ENCODE assay signal across 14 mouse cellular contexts in the genomic region with DNA sequence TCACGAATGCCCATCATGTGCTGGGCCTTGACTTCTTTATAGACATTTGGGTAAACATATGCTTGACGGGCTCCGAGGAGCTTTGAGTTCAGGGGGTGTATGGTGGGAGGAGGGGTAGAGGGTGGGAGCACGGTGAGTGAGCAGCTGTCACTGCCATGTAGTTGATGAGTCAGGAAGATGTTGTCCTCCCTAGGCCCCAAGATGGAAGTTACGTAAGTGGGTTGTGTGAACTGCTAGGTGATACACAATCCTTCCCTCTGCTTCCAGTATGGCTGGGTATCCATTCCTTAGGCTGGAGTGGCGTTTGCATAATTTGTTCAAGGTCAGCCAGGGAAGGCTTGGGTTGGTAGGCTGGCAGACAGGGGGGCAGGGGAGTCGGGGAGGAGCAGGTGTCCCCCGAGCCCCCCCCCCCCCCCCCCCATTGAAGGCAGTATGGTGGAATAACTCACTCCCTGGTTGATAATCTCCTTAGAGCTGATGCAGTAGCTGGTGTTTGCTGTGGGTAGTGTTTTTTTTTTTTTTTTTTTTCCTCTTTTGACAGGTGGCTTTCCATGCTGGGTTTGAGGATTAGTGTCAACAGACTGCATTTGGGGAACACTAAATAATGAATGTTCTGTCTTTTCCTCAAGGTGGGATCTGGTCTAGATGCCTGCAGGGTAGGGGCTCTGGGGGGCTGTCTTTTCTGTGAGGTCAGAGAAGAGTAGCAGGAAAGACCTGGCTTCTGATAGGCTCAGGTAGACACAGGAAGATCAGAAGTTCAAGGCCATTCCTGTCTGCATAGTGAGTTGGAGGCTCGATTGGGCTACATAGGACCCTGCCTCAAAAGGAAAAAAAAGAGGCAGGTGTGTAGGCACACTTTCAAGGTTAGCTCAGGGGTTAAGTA. TPM values are rescaled to one million over a fixed set of nuclear protein-coding genes. Genes with fewer than 3 reads are reported as not detected.
DNase-seq lines count a peak whose midpoint lies in the region; ATAC-seq and TF ChIP-seq lines count a peak whose summit lies in the region.
"Had no signal": no experiment of that assay in that cellular context is flagged by ENCODE, and none has a peak within 500 bp of the region (broad histone marks: within the 10 kb centered on the region; RNA-seq: fewer than 3 reads in every experiment).

No protein-coding gene starts in this region.

- no peak overlapping the region for H3K4me2 ChIP-seq in heart, embryonic 16.5 days (ENCODE audit: low read depth, low read length)
- H3K4me2 ChIP-seq in liver, embryonic 13.5 days: no peak overlapping the region
- H3K4me2 ChIP-seq: hindbrain, embryonic 15.5 days; liver, embryonic 15.5 days; neural tube, embryonic 15.5 days had no signal

- TF ChIP-seq CTCF in cerebellum, adult 2 months (IDR thresholded peaks at IDR 0.05; ENCODE audit: borderline replicate concordance, insufficient read depth, low read depth, low read length): no peak
- no peak for TF ChIP-seq CTCF in olfactory bulb, adult 2 months (IDR thresholded peaks at IDR 0.05; ENCODE audit: insufficient read depth, low read depth, low read length)

- H3K4me1 ChIP-seq in cerebellum, adult 2 months (ENCODE audit: control insufficient read depth, insufficient read depth, low read length): peaks cover 29% of the 10 kb centered on the region
- H3K4me1 ChIP-seq in heart, embryonic 16.5 days (ENCODE audit: control insufficient read depth, insufficient read depth, low read length): peaks cover 62% of the 10 kb centered on the region
- peaks cover 88% of the 10 kb centered on the region for H3K4me1 ChIP-seq in liver, embryonic 13.5 days (replicated peaks)
- peaks cover 34% of the 10 kb centered on the region for H3K4me1 ChIP-seq in olfactory bulb, adult 2 months (ENCODE audit: control insufficient read depth, insufficient read depth, low read length)

- no peak overlapping the region for H3K4me3 ChIP-seq in cerebellum, adult 2 months (replicated peaks; ENCODE audit: insufficient read depth, low read depth, low read length)
- H3K4me3 ChIP-seq in heart, embryonic 16.5 days (ENCODE audit: low read length): no peak overlapping the region
- no peak overlapping the region for H3K4me3 ChIP-seq in liver, embryonic 13.5 days (replicated peaks)
- no peak overlapping the region for H3K4me3 ChIP-seq in olfactory bulb, adult 2 months (ENCODE audit: insufficient read depth, low read depth, low read length)
- H3K4me3 ChIP-seq: erythroblast, embryonic 14.5 days; hindbrain, embryonic 15.5 days; liver, embryonic 15.5 days; neural tube, embryonic 15.5 days had no signal

- no peak for TF ChIP-seq POLR2A in cerebellum, adult 2 months (IDR thresholded peaks at IDR 0.05; ENCODE audit: borderline replicate concordance, insufficient read depth, low read length)
- no peak for TF ChIP-seq POLR2A in olfactory bulb, adult 2 months (IDR thresholded peaks at IDR 0.05; ENCODE audit: insufficient read depth, low read depth, low read length)

- no peak overlapping the region for H3K9ac ChIP-seq in heart, embryonic 16.5 days (ENCODE audit: low read length)
- H3K9ac ChIP-seq in liver, embryonic 13.5 days: no peak overlapping the region
- H3K9ac ChIP-seq: hindbrain, embryonic 15.5 days; liver, embryonic 15.5 days; neural tube, embryonic 15.5 days had no signal

- no peaks in the 10 kb centered on the region for H3K27me3 ChIP-seq in cerebellum, adult 2 months (ENCODE audit: control insufficient read depth, insufficient read depth, low read length)
- H3K27me3 ChIP-seq in heart, embryonic 16.5 days (ENCODE audit: control insufficient read depth, insufficient read depth, low read length): no peaks in the 10 kb centered on the region
- H3K27me3 ChIP-seq in liver, embryonic 13.5 days: no peaks in the 10 kb centered on the region
- H3K27me3 ChIP-seq: hindbrain, embryonic 15.5 days; liver, embryonic 15.5 days; neural tube, embryonic 15.5 days had no signal

- peak overlapping the region; percentile 51; the same call in 1 of the 2 replicates for H3K27ac ChIP-seq in cerebellum, adult 2 months (ENCODE audit: insufficient read depth, low read length)
- H3K27ac ChIP-seq in heart, embryonic 16.5 days (ENCODE audit: low read length): peak overlapping the region; percentile 89; the same call in 1 of the 2 replicates
- H3K27ac ChIP-seq in liver, embryonic 13.5 days: 0 out of 2 replicates have a peak overlapping the region, but pooled peaks have one; percentile 32
- 0 out of 2 replicates have a peak overlapping the region, but pooled peaks have one; percentile 20 for H3K27ac ChIP-seq in olfactory bulb, adult 2 months (ENCODE audit: insufficient read depth, low read depth, low read length)
- H3K27ac ChIP-seq: liver, embryonic 15.5 days had no signal

- peaks cover 3% of the 10 kb centered on the region for H3K36me3 ChIP-seq in heart, embryonic 16.5 days (ENCODE audit: control insufficient read depth, insufficient read depth)
- H3K36me3 ChIP-seq in liver, embryonic 13.5 days: peaks cover 5% of the 10 kb centered on the region
- H3K36me3 ChIP-seq: hindbrain, embryonic 15.5 days; neural tube, embryonic 15.5 days had no signal

- WGBS in cerebellum, adult 2 months: 43% methylated on average over 9 of the region's 9 CpGs
- 79% methylated on average over 9 of the region's 9 CpGs for WGBS in heart, embryonic 16.5 days
- WGBS in liver, embryonic 13.5 days (ENCODE audit: insufficient replicate concordance): 68% methylated on average over 9 of the region's 9 CpGs
- 67% methylated on average over 9 of the region's 9 CpGs for WGBS in olfactory bulb, adult 2 months

- H3K9me3 ChIP-seq in heart, embryonic 16.5 days (replicated peaks; ENCODE audit: control insufficient read depth, low read length): no peaks in the 10 kb centered on the region
- no peaks in the 10 kb centered on the region for H3K9me3 ChIP-seq in liver, embryonic 13.5 days (replicated peaks)
- H3K9me3 ChIP-seq: hindbrain, embryonic 15.5 days; liver, embryonic 15.5 days; neural tube, embryonic 15.5 days had no signal

- no peak for ATAC-seq in heart, embryonic 16.5 days (replicated peaks; ENCODE audit: extremely low read depth, insufficient read depth, low FRiP score)
- ATAC-seq in liver, embryonic 13.5 days (ENCODE audit: low read depth): no peak
- ATAC-seq in erythroblast, adult 5-6 weeks (replicated peaks; ENCODE audit: low FRiP score, poor library complexity, severe bottlenecking): no peak
- ATAC-seq: midbrain, embryonic 16.5 days had no signal

- no peak for DNase-seq in cerebellum, adult 2 months
- no peak for DNase-seq in cerebellum, postnatal 25 days
- no peak for DNase-seq in heart, adult 11 months
- DNase-seq in liver, embryonic 13.5 days: no peak
- DNase-seq in liver: no peak
- DNase-seq: kidney, postnatal 4 days had no signal

RNA-seq across cellular contexts. Expression of a gene that starts 8.8 kb away (rescaled TPM):
- polyA plus RNA-seq in cerebellum, adult 2 months (2012; rRNA removed): 364 and 394 TPM in 2 replicates
- 541 and 624 TPM in 2 replicates for polyA plus RNA-seq in heart, embryonic 16.5 days (2015; fragmentation: Nextera tagmentation; extraction: Ambion mirVana)
- 153 and 175 TPM in 2 replicates for polyA plus RNA-seq in liver, embryonic 13.5 days (2015; fragmentation: Nextera tagmentation; extraction: Ambion mirVana)
- polyA plus RNA-seq in olfactory bulb, adult 2 months (2012; ENCODE audit: insufficient read depth, insufficient read length, low replicate concordance, missing spikeins): 374 TPM in 1 of 2 replicates, not detected in the other
- 32.9 and 36.4 TPM in 2 replicates for total RNA-seq in erythroblast, adult 5-6 weeks (2015; ENCODE audit: low replicate concordance)
- 34.0 and 51.9 TPM in 2 replicates for total RNA-seq in erythroblast, adult 5-6 weeks (2017; ENCODE audit: low replicate concordance)

RNA-seq across cellular contexts. Expression of a gene that starts 26.7 kb away (rescaled TPM):
- 88.1 and 88.6 TPM in 2 replicates for polyA plus RNA-seq in cerebellum, adult 2 months (2012; rRNA removed)
- 182 and 205 TPM in 2 replicates for polyA plus RNA-seq in heart, embryonic 16.5 days (2015; fragmentation: Nextera tagmentation; extraction: Ambion mirVana)
- polyA plus RNA-seq in liver, embryonic 13.5 days (2015; fragmentation: Nextera tagmentation; extraction: Ambion mirVana): 53.6 and 69.1 TPM in 2 replicates
- polyA plus RNA-seq in olfactory bulb, adult 2 months (2012; ENCODE audit: insufficient read depth, insufficient read length, low replicate concordance, missing spikeins): not detected in 2 replicates
- 30.6 and 35.1 TPM in 2 replicates for total RNA-seq in erythroblast, adult 5-6 weeks (2015; ENCODE audit: low replicate concordance)
- total RNA-seq in erythroblast, adult 5-6 weeks (2017; ENCODE audit: low replicate concordance): 22.2 and 24.3 TPM in 2 replicates

Comparison
In these comparisons a context has a peak if more than half of its experiments do, and no peak if none do; other contexts are left out.
1. H3K27ac ChIP-seq: peak in every context shown above with its lines; median percentile 89 in heart, embryonic 16.5 days; 51 in cerebellum, adult 2 months; 32 in liver, embryonic 13.5 days; 20 in olfactory bulb, adult 2 months.